Mouse (Mus musculus) liver, adult 2 months (tissue): ENCODE data around the gene Nf2.

ENCODE experiments used
- CTCF ChIP-seq: fragments of 200-500 bp; IDR thresholded peaks from 2 replicates; pipeline ENCODE4 v1.5.1; 2011; ENCODE audit warnings: low read depth, low read length, control low read depth
- POLR2A ChIP-seq: fragments of 200-500 bp; IDR thresholded peaks from 2 replicates; pipeline ENCODE4 v1.6.1; 2011; ENCODE audit warnings: low read length, control low read depth; ENCODE audit not compliant: insufficient read depth; ENCODE audit errors: extremely low read depth

DNA sequence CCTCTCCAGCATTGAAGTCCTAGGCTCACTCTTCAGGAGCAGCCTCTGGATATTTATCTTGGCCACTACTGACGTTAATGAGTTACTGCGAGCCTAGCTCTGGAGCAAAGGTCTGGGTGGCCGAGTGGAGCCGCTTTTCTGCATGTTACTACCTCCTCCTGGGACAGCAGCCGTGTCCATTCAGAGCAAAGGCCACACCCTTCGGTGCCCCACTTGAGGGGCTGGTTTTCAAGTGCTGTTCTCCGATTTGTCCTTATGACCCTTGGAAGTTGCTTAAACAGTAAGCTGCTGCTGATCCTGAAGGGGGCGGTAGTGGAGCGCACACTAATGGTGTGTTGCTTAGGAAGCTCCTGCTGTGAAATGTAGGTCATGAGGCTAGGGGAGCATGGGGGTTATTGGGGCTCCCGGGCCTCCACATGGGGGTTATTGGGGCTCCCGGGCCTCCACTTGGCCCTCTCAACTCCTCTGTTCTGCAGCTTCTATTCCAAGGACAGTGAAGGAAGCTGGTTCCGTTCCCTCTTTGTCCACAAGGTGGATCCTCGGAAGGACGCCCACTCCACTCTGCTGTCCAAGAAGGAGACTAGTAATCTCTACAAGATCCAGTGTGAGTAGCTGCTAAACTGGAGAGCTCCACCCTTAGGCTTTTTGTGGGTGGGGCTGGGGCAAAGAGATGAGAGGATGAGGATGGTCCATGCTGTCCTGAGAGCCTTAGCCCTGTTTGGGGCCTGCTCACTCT, 33.7 kb upstream of the Nf2 start:
- peak; percentile 67 for TF ChIP-seq CTCF
- TF ChIP-seq POLR2A, result no peak
